Mouse (Mus musculus): ENCODE data around the gene Rc3h1.
A peak's percentile ranks its signal among the peaks of the same experiment; 100 is the strongest.
"Not testable (repeated sequence)": the region's sequence is repeated elsewhere in the genome, so short reads cannot be mapped to it uniquely, and the experiment has no call there.

The Rc3h1 gene

GRCm38 (mm10) chr1:160963199-160963598 lies 57.0 kb downstream of the Rc3h1 start:
- no peak for DNase-seq (ENCODE audit: low read depth)

GRCm38 (mm10) chr1:160967268-160967667 lies 61.0 kb downstream of the Rc3h1 start:
- no peak for DNase-seq (ENCODE audit: low read depth)

- no peak for DNase-seq (ENCODE audit: low read depth)
Observed at GRCm38 (mm10) chr1:160968643-160969042, 62.4 kb downstream of the Rc3h1 start.

GRCm38 (mm10) chr1:160978071-160978735 lies 72.0 kb downstream of the Rc3h1 start, which contains the start of gene Serpinc1:
Gene Serpinc1, plus strand, starts transcription at chr1:160978585.
- DNase-seq (ENCODE audit: low read depth), result no peak

- no peak for DNase-seq (ENCODE audit: low read depth)
Observed at GRCm38 (mm10) chr1:160980021-160980420, 73.8 kb downstream of the Rc3h1 start.

- no peak for DNase-seq (ENCODE audit: low read depth)
Observed at GRCm38 (mm10) chr1:160980537-160981234, 74.5 kb downstream of the Rc3h1 start.

DNA sequence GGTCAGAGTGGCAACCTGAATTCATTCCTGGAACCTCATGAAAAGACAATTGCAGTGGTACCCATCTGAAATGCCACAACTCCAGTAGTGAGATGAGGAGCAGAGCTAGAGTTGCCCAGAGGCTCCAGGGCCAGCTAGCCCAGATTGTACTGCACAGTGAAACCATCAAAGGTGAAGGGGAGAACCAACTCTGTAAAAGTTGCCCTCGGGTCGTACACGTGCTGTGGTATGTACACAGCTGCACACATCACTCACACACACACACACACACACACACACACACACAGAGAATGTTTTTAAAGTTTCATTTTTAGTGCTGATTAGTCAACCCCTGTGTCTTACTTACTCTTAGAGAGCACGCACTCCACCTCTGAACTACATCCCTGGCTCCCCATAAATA lies 75.1 kb downstream of the Rc3h1 start:
- DNase-seq (ENCODE audit: low read depth), result no peak

- DNase-seq (ENCODE audit: low read depth), result peak; percentile 24
Observed at GRCm38 (mm10) chr1:160982887-160983286, 76.7 kb downstream of the Rc3h1 start.

GRCm38 (mm10) chr1:160984731-160985130 lies 78.5 kb downstream of the Rc3h1 start:
- DNase-seq (ENCODE audit: low read depth), result not testable (repeated sequence)

DNA sequence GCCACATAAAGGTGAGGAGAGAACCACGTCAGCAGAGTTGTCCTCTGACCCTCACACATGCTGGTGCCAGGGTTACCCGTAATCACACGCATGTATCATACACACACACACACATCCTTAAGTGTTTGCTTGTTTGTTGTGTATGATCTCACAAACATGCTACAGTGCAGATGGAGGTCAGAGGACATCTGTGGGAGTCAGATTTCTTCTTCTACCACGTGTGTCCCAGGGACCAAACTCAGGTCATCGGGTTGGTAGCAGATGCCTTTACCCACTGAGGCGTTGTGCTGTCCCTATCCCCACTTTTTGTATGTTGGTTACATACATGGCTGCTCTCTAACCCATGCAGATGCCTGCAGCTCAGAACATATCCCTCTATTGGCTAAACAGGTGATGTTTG lies 79.3 kb downstream of the Rc3h1 start:
- no peak for DNase-seq (ENCODE audit: low read depth)

DNA sequence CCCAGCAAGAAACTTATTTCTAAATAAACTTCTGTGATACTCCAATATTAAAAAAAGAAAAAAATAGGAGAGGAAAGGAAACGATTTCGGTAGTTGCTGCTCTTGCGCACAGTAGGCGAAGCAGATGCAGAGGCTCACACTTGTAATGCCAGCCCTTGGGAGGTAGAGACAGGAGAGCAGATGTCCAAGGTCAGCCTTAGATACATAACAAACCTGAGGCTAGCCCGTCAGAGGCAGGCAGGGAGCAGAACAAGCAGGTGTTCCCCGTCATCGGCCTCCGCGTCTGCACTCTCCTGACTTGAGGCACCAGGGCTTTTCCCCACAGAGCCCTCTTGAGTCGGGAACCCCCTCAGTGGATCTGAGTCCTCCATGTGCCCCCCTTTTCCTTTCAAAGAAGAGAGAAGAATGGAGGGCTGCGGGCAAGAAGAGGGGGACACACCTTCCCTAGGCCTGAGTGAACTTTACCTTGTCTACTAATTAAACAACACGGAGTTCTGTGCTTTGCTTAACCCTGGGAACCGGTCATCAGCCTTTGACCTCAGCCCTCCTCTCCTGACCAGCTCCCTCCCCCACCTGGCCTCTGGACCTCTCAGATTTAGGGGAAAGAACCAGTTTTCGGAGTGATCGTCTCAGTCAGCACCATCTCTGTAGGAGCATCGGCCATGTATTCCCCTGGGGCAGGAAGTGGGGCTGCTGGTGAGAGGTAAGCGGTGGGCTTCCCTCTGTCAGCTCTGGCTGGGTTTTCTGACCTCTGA lies 80.8 kb downstream of the Rc3h1 start:
- no peak for DNase-seq (ENCODE audit: low read depth)

DNA sequence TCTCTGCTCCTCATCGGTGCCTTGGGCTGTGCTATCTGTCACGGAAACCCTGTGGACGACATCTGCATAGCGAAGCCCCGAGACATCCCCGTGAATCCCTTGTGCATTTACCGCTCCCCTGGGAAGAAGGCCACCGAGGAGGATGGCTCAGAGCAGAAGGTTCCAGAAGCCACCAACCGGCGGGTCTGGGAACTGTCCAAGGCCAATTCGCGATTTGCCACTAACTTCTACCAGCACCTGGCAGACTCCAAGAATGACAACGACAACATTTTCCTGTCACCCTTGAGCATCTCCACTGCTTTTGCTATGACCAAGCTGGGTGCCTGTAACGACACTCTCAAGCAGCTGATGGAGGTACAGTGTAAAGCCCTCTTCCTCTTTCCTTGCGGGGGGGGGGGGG lies 83.2 kb downstream of the Rc3h1 start:
- no peak for DNase-seq (ENCODE audit: low read depth)

GRCm38 (mm10) chr1:160993851-160994250 lies 87.6 kb downstream of the Rc3h1 start:
- DNase-seq (ENCODE audit: low read depth), result no peak

GRCm38 (mm10) chr1:161004942-161005341 lies 98.7 kb downstream of the Rc3h1 start:
- DNase-seq (ENCODE audit: low read depth), result no peak

DNA sequence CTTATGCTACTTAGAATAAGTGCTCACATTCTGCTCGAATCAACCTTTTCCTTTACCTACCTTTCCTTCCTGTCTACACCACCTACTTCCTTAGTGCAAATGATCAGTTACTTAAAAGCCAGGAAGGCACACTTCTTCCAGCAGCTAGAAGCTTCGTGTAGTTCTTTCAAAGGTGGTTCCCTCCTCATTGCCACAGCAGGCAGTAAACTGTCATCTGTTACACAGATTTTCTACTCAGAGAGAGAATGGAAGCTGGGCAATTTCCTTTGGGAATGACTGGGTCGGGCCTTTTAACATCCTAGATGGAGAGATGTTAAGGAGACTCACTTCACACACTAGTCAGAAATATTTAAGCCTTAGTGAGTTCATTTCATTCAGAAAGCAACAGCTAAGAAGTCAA lies 99.3 kb downstream of the Rc3h1 start:
- no peak for DNase-seq (ENCODE audit: low read depth)

DNA sequence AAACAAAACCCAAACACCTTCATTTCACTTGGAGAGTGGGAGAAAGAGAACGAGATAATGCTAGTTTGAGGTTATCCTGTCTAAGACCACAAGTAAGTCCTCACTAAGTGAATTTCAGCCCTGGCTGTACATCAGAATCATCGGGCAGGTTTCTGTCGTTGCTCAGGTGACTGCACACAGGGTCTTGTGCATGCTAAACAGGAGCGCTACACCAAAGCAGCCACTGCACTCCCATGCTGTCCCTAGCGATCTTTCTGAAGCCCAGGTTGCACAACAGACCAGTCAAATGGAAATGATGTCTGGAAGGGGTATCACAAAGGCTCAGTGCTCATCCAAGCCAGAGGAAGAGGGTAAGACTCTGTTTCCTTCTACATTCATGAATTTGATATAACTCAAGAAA lies 100.3 kb downstream of the Rc3h1 start:
- DNase-seq (ENCODE audit: low read depth), result no peak

GRCm38 (mm10) chr1:161008038-161008437 lies 101.8 kb downstream of the Rc3h1 start:
- DNase-seq (ENCODE audit: low read depth), result no peak

- no peak for DNase-seq (ENCODE audit: low read depth)
Observed at GRCm38 (mm10) chr1:161010436-161010835, 104.2 kb downstream of the Rc3h1 start.

GRCm38 (mm10) chr1:161016378-161016777 lies 110.2 kb downstream of the Rc3h1 start:
- no peak for DNase-seq (ENCODE audit: low read depth)

GRCm38 (mm10) chr1:161020051-161020450 lies 113.8 kb downstream of the Rc3h1 start:
- DNase-seq (ENCODE audit: low read depth), result no peak

Data from NIH3T3 (cell line).